Mouse (Mus musculus) limb, embryonic 13.5 days (tissue): Measurements from ENCODE around the gene Vwa7. TPM values are rescaled to one million over a fixed set of nuclear protein-coding genes. Genes with fewer than 3 reads are reported as not detected.

Experiments
- ATAC-seq: fragments of 200-750 bp; cut with Nextera tagmentation; 2 replicates; pipeline ENCODE4 v1.8.0; 2017; ENCODE audit warnings: low read depth, moderate number of reproducible peaks, moderate TSS enrichment; ENCODE audit not compliant: low FRiP score
- H3K27ac ChIP-seq: fragments of 300-500 bp; sonication (generic); 2 replicates; pipeline ENCODE4 v1.5.1; 2015; ENCODE audit warnings: inconsistent platforms, mild to moderate bottlenecking, moderate library complexity
- H3K27me3 ChIP-seq: fragments of 300-500 bp; sonication (generic); 2 replicates; pipeline ENCODE4 v1.6.1; 2015; ENCODE audit warnings: mild to moderate bottlenecking, inconsistent platforms
- H3K36me3 ChIP-seq: fragments of 300-500 bp; sonication (generic); 2 replicates; pipeline ENCODE4 v1.6.1; 2015; ENCODE audit warnings: inconsistent platforms, mild to moderate bottlenecking, moderate library complexity
- H3K4me1 ChIP-seq: fragments of 300-500 bp; sonication (generic); 2 replicates; pipeline ENCODE4 v1.6.1; 2015; ENCODE audit warnings: inconsistent platforms
- H3K4me2 ChIP-seq: fragments of 300-500 bp; sonication (generic); replicated peaks from 2 replicates; pipeline ENCODE4 v1.6.1; 2015; ENCODE audit warnings: inconsistent platforms, mild to moderate bottlenecking, moderate library complexity
- H3K4me3 ChIP-seq: fragments of 300-500 bp; sonication (generic); 2 replicates; pipeline ENCODE4 v1.5.1; 2015; ENCODE audit warnings: moderate library complexity, mild to moderate bottlenecking, inconsistent platforms
- H3K9ac ChIP-seq: fragments of 300-500 bp; sonication (generic); 2 replicates; pipeline ENCODE4 v1.6.1; 2015; ENCODE audit warnings: mild to moderate bottlenecking, inconsistent platforms
- H3K9me3 ChIP-seq: fragments of 300-500 bp; sonication (generic); 2 replicates; pipeline ENCODE4 v1.6.1; 2016; ENCODE audit warnings: inconsistent platforms
- WGBS: fragments of 180-500 bp; shearing (Covaris S2); methylation state at CpG from one replicate; pipeline ENCODE4 v1.1.7; 2015; 5-methylcytosine and 5-hydroxymethylcytosine counted together
- polyA plus RNA-seq: library from polyadenylated mRNA; unstranded; fragments of >200 nt; fragmentation: Nextera tagmentation; extraction: Ambion mirVana; gene quantifications from 2 replicates; pipeline ENCODE4 v1.2.1, GENCODE M21; 2015

The Vwa7 gene
- polyA plus RNA-seq, 1 experiment from 2014 or later: 0.17 TPM

DNA sequence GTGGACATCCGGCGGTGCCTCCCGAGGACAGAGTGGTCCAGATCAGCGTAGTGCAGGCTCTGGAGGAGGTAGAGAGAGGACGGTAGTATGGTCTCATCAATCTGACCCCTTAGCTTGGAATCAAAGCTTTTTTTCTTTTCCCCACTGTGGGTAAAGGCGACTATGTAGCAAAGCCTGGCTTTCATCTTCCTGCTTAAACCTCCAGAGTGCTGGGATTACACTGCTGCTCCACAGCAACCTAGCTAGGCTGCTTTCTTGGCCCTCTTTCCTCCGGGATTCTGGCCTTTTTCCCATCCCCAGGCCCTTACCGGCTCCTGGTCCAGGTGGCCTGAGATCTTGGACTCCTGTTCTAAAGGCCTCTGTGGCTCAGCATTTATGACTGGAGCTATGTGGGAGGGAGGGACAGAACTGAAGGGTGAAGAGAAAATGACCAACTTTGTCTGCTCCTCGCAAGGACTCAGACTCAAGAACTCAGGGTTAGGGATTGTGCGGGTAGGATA, 48.0 kb downstream of the Vwa7 start:
- Histone ChIP-seq H3K9ac (peak overlapping the region; percentile 46; the same call in 1 of the 2 replicates), H3K4me3 (peak overlapping the region; percentile 40), H3K9me3 (no peaks in the 10 kb centered on the region), H3K27ac (no peak overlapping the region), H3K27me3 (peaks cover 68% of the 10 kb centered on the region), H3K4me1 (peaks cover 37% of the 10 kb centered on the region), H3K4me2 (peak overlapping the region; percentile 67), H3K36me3 (peaks cover 33% of the 10 kb centered on the region)
- WGBS: 26% methylated on average over 10 of the region's 10 CpGs
- no peak for ATAC-seq

DNA sequence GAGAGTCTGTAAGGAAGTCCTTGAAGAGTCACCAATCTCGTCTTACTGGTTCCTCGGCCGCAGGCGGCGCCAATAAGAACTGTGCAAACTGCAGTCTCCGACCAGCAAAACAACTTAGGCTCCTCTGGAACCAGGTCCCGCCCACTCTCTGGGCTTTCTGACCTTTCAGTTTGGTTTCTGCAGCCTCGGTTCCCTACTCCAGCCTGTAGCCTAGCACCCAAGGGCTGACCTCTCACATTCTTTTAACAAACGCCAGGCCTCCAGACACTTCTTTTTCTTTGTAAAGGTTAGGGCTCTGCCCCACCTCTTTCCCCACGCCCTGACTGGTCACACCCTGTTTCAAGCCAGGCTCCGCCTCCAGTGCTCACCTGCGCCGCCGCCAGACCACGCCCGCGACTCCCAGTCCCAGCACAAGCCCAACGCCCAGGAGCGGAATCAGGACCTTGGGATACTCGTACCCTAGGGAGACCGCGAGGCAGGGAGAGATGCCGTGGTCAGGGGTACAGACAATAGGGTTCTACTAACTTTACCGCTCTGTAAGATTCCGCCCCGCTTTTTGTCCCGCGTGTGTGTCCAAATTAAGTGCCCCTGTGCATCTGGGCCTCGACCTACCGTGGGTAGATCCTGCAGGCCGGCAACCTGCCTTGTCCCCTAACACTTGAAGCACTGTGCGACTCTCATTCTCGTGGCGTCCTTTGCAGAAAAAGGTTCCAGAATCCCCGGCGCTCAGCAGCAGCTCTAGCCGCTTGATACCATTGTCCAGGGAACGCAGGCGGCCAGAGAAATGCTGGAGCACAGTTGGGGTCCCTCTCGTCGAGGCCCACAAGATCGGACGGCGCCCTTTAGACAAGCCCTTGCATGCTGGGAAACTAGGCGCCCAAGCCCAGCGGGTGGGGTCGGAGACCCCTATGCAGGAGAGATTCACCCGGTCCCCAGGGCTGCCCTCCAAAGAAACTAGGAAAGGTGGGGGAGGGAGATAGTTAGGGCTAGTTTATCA, 48.9 kb downstream of the Vwa7 start, which contains the start of gene Ly6g6c:
TSS of gene Ly6g6c (plus strand) at position 438 of the 997 bp plus-strand sequence.
- WGBS: 2% methylated on average over 48 of the region's 48 CpGs
- Histone ChIP-seq H3K4me2 (peak within 1 kb of the TSS; percentile 67), H3K27me3 (peaks cover 68% of the 10 kb centered on the region), H3K27ac (no peak within 1 kb of the TSS), H3K4me3 (peak within 1 kb of the TSS; percentile 40), H3K9me3 (no peaks in the 10 kb centered on the region), H3K9ac (peak within 1 kb of the TSS; percentile 55), H3K4me1 (peaks cover 34% of the 10 kb centered on the region), H3K36me3 (peaks cover 33% of the 10 kb centered on the region)
- ATAC-seq: peak; percentile 62

DNA sequence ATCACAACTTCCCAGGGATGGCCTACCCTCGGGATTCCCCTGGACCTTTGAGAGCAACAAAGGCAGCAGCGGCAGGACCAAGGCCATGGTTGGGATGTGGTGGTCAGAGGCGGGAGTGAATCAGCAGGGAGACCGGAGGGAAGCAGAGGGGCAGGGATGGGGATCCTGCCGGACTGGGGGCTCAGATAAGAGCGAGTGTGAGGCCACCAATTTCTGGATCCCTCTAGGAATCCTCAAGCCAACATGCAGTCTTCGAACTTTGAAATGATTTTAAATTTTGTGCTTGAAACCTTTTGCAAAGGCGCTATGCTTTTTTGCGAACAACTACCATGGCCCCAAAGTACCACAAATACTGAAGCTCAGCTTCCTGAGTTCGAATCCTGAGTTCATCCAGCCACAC, 49.7 kb downstream of the Vwa7 start, which contains the start of gene Mpig6b:
TSS of gene Mpig6b (minus strand) at position 101 of the 400 bp plus-strand sequence.
- peaks cover 25% of the 10 kb centered on the region for H3K36me3 ChIP-seq
- H3K4me2 ChIP-seq: peak within 1 kb of the TSS; percentile 67
- WGBS: 47% methylated on average over 10 of the region's 10 CpGs
- no peak for ATAC-seq
- H3K4me1 ChIP-seq: peaks cover 25% of the 10 kb centered on the region
- no peaks in the 10 kb centered on the region for H3K9me3 ChIP-seq
- peak within 1 kb of the TSS; percentile 40 for H3K4me3 ChIP-seq
- peaks cover 68% of the 10 kb centered on the region for H3K27me3 ChIP-seq
- H3K27ac ChIP-seq: no peak within 1 kb of the TSS
- H3K9ac ChIP-seq: peak within 1 kb of the TSS; percentile 55

DNA sequence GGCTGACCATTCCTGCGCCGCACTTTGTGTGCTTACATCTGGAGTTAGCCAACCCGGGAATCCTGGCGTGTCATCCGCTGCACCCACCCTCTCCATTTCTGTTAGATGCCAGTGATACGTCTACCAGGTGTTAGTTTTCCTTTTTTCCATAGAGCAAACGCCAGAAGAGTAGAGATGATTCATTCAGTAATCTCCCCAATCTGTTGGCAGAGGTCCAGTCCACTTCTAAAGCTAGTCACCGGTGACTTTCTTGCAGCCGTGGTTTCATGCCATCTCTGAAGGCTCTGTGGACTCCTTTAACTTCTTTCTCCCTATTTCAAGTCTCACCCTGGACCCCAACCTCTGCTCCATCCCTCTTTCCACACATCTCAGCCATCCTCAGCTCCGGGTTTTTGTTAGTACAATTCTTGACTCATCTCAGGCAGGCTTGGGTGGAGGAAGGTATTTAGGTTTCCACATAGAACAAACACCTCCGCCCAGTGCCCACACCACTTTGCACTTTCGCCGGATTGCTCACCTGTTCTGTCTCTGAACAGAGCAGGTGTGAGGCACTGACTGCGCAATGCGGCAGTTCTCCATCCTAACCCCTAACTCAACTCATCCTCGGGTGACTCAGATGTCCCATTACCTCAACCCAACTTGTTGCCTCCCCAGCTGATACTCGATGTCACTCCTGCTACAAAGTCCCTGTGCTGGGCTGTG, 52.0 kb downstream of the Vwa7 start:
- Histone ChIP-seq H3K27me3 (peaks cover 59% of the 10 kb centered on the region), H3K9me3 (no peaks in the 10 kb centered on the region), H3K36me3 (peaks cover 4% of the 10 kb centered on the region), H3K4me1 (peaks cover 18% of the 10 kb centered on the region), H3K9ac (no peak overlapping the region), H3K4me3 (no peak overlapping the region), H3K4me2 (no peak overlapping the region), H3K27ac (no peak overlapping the region)
- 82% methylated on average over 17 of the region's 17 CpGs for WGBS
- no peak for ATAC-seq

DNA sequence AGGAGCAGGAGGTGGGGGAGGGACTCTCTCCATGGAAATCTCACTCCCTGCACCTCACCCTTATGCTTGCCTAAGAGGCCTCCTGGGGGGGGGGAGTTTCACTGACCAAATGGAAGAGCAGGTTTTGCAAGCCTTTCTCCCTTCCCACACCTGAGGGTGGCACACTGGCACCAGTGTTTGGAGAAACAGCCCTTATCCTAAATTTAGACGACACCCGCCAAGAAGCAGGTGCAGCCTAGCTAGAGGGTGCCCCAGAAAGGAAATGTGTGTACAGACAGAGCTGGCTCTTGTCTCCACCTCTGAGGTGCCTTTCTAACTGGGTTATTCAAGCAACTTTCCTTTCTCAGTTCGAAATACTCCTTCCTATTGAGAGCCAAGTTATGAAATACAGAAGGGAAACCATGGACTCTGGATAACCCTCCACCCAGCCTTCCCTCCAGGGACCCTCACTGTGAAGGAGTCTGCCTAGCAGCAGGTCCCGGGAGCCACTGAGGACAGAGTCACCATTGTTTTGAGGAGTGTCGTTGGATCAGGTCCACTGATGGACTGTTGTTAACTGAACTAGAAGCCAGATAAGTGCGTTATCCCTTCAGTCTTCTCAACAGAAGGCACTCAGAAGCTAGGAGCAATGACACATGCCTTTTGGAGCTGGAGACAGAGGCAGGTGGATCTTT, 54.3 kb downstream of the Vwa7 start:
- Histone ChIP-seq H3K4me3 (no peak overlapping the region), H3K9ac (no peak overlapping the region), H3K27me3 (peaks cover 36% of the 10 kb centered on the region), H3K4me2 (no peak overlapping the region), H3K27ac (no peak overlapping the region), H3K4me1 (peaks cover 9% of the 10 kb centered on the region), H3K9me3 (no peaks in the 10 kb centered on the region; the same call in 1 of the 2 replicates), H3K36me3 (no peaks in the 10 kb centered on the region)
- WGBS: 55% methylated on average over 6 of the region's 6 CpGs
- no peak for ATAC-seq

DNA sequence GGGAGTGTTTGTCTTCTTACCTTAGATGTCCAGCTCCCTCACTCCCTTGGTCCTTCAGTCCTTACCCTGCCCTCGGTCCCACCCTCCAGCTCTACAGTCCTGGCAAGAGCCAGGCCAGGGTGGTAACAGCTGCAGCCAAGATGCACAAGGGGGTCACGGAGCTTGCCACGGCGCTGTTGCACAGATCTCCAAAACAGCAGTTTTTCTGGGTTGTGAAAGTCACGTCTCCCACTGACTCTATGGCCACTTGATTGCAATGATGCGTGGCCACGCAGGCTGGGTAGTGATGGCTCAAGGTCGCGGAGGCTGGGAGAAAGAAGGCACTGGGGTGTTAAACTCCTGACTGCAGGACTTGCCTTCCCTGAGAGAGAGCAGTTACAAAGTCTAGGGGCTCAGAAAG, 55.1 kb downstream of the Vwa7 start:
- Histone ChIP-seq H3K36me3 (no peaks in the 10 kb centered on the region), H3K27me3 (peaks cover 28% of the 10 kb centered on the region), H3K27ac (no peak overlapping the region), H3K9ac (no peak overlapping the region), H3K9me3 (no peaks in the 10 kb centered on the region; the same call in 1 of the 2 replicates), H3K4me1 (peaks cover 11% of the 10 kb centered on the region), H3K4me2 (no peak overlapping the region), H3K4me3 (no peak overlapping the region)
- no peak for ATAC-seq
- WGBS: 77% methylated on average over 9 of the region's 9 CpGs

DNA sequence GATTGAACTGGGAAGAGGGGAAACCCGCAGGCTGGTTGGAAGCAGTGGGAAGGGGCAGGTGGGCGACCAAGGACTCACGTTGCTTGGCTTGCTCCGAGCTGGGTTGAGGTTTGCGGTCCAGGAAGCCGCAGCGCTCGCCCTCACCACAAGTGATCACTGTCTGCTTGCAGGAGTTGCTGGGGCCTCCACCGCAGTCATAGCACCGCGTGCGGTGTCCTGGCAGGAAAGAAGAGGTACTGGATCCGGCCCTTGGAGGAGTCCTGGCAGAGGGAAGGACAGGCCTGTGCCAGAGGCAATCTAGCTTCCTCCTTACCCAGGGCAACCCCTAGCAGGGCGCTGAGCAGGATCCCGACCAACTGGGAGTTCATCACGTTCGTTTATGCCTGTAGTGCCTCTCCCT, 57.7 kb downstream of the Vwa7 start:
- Histone ChIP-seq H3K9me3 (no peaks in the 10 kb centered on the region; the same call in 1 of the 2 replicates), H3K4me3 (no peak overlapping the region), H3K4me1 (peaks cover 26% of the 10 kb centered on the region), H3K36me3 (no peaks in the 10 kb centered on the region), H3K27ac (no peak overlapping the region), H3K27me3 (peaks cover 13% of the 10 kb centered on the region; the same call in 1 of the 2 replicates), H3K4me2 (0 out of 2 replicates have a peak overlapping the region, but pooled peaks have one; percentile 16), H3K9ac (peak overlapping the region; percentile 45; the same call in 1 of the 2 replicates)
- ATAC-seq: no peak
- WGBS: 30% methylated on average over 17 of the region's 17 CpGs

Other genes starting within 250 kb of the Vwa7 start
- 0.18 TPM in 1 of 2 replicates, not detected in the other for gene Cyp21a1, start 212.0 kb upstream of the Vwa7 start, polyA plus RNA-seq
- 28.2 and 28.7 TPM in 2 replicates for gene Stk19, start 179.6 kb upstream of the Vwa7 start, polyA plus RNA-seq
- 62.8 and 74.3 TPM in 2 replicates for gene Dxo, start 179.6 kb upstream of the Vwa7 start, polyA plus RNA-seq
- gene Skiv2l, start 166.4 kb upstream of the Vwa7 start, polyA plus RNA-seq: 54.0 and 55.2 TPM in 2 replicates
- 114 and 126 TPM in 2 replicates for gene Nelfe, start 166.2 kb upstream of the Vwa7 start, polyA plus RNA-seq
- gene Cfb, start 154.1 kb upstream of the Vwa7 start, polyA plus RNA-seq: 1.9 and 2.0 TPM in 2 replicates
- gene Zbtb12, start 137.1 kb upstream of the Vwa7 start, polyA plus RNA-seq: 5.4 TPM in 2 replicates
- not detected in 2 replicates for gene Gm20547, start 134.5 kb upstream of the Vwa7 start, polyA plus RNA-seq
- gene C2, start 118.3 kb upstream of the Vwa7 start, polyA plus RNA-seq: 1.6 and 2.4 TPM in 2 replicates
- 97.0 and 103 TPM in 2 replicates for gene Ehmt2, start 118.1 kb upstream of the Vwa7 start, polyA plus RNA-seq
- gene Slc44a4, start 102.1 kb upstream of the Vwa7 start, polyA plus RNA-seq: 0.14 TPM in 1 of 2 replicates, not detected in the other
- 20.0 and 21.0 TPM in 2 replicates for gene Neu1, start 85.3 kb upstream of the Vwa7 start, polyA plus RNA-seq
- gene Hspa1b, start 57.3 kb upstream of the Vwa7 start, polyA plus RNA-seq: 0.32 and 0.43 TPM in 2 replicates
- not detected in 2 replicates for gene Gm20481, start 46.7 kb upstream of the Vwa7 start, polyA plus RNA-seq
- gene Hspa1a, start 44.4 kb upstream of the Vwa7 start, polyA plus RNA-seq: 3.7 and 4.4 TPM in 2 replicates
- 0.49 and 0.81 TPM in 2 replicates for gene Hspa1l, start 43.9 kb upstream of the Vwa7 start, polyA plus RNA-seq
- gene Lsm2, start 34.7 kb upstream of the Vwa7 start, polyA plus RNA-seq: 196 and 200 TPM in 2 replicates
- 102 and 110 TPM in 2 replicates for gene Vars, start 15.6 kb upstream of the Vwa7 start, polyA plus RNA-seq
- gene Sapcd1, start 11.4 kb downstream of the Vwa7 start, polyA plus RNA-seq: 7.2 and 8.2 TPM in 2 replicates
- 2.6 and 4.6 TPM in 2 replicates for gene Msh5, start 30.2 kb downstream of the Vwa7 start, polyA plus RNA-seq
- 247 and 266 TPM in 2 replicates for gene Clic1, start 33.4 kb downstream of the Vwa7 start, polyA plus RNA-seq
- 423 and 428 TPM in 2 replicates for gene Ddah2, start 42.5 kb downstream of the Vwa7 start, polyA plus RNA-seq
- 0.15 TPM in 1 of 2 replicates, not detected in the other for gene Ly6g6c, start 48.8 kb downstream of the Vwa7 start, polyA plus RNA-seq
- 0.29 and 0.71 TPM in 2 replicates for gene Mpig6b, start 49.6 kb downstream of the Vwa7 start, polyA plus RNA-seq
- 2.0 and 3.4 TPM in 2 replicates for gene Ly6g6e, start 60.3 kb downstream of the Vwa7 start, polyA plus RNA-seq
- gene Ly6g6d, start 61.5 kb downstream of the Vwa7 start, polyA plus RNA-seq: 0.57 and 0.65 TPM in 2 replicates
- 0.17 and 0.28 TPM in 2 replicates for gene Ly6g6f, start 69.0 kb downstream of the Vwa7 start, polyA plus RNA-seq
- 93.1 and 94.9 TPM in 2 replicates for gene Abhd16a, start 72.7 kb downstream of the Vwa7 start, polyA plus RNA-seq
- not detected in 2 replicates for gene Ly6g5c, start 91.7 kb downstream of the Vwa7 start, polyA plus RNA-seq
- 0.91 and 1.1 TPM in 2 replicates for gene Ly6g5b, start 98.8 kb downstream of the Vwa7 start, polyA plus RNA-seq
- 21.3 and 21.9 TPM in 2 replicates for gene Gpank1, start 104.9 kb downstream of the Vwa7 start, polyA plus RNA-seq
- 279 and 284 TPM in 2 replicates for gene Csnk2b, start 105.5 kb downstream of the Vwa7 start, polyA plus RNA-seq
- 11.7 and 13.4 TPM in 2 replicates for gene D17H6S53E, start 109.8 kb downstream of the Vwa7 start, polyA plus RNA-seq
- gene Apom, start 115.5 kb downstream of the Vwa7 start, polyA plus RNA-seq: 3.2 TPM in 1 of 2 replicates, not detected in the other
- 66.7 and 67.2 TPM in 2 replicates for gene Bag6, start 118.6 kb downstream of the Vwa7 start, polyA plus RNA-seq
- gene Prrc2a, start 148.3 kb downstream of the Vwa7 start, polyA plus RNA-seq: 217 and 227 TPM in 2 replicates
- 9.0 and 10.2 TPM in 2 replicates for gene Aif1, start 159.5 kb downstream of the Vwa7 start, polyA plus RNA-seq
- 10.1 and 12.1 TPM in 2 replicates for gene Lst1, start 171.9 kb downstream of the Vwa7 start, polyA plus RNA-seq
- 0.99 and 1.3 TPM in 2 replicates for gene Ltb, start 177.9 kb downstream of the Vwa7 start, polyA plus RNA-seq
- 0.27 and 0.36 TPM in 2 replicates for gene Tnf, start 185.4 kb downstream of the Vwa7 start, polyA plus RNA-seq
- not detected in 2 replicates for gene Lta, start 188.8 kb downstream of the Vwa7 start, polyA plus RNA-seq
- 0.40 and 0.60 TPM in 2 replicates for gene Gm16181, start 204.3 kb downstream of the Vwa7 start, polyA plus RNA-seq
- 4.2 and 5.3 TPM in 2 replicates for gene Atp6v1g2, start 217.1 kb downstream of the Vwa7 start, polyA plus RNA-seq
- 11.3 and 12.2 TPM in 2 replicates for gene Nfkbil1, start 219.2 kb downstream of the Vwa7 start, polyA plus RNA-seq
- 552 and 562 TPM in 2 replicates for gene Ddx39b, start 225.2 kb downstream of the Vwa7 start, polyA plus RNA-seq
- gene H2-D1, start 246.2 kb downstream of the Vwa7 start, polyA plus RNA-seq: 29.1 and 30.8 TPM in 2 replicates